23 mouse cellular contexts compared by ENCODE assay signal in the genomic region with DNA sequence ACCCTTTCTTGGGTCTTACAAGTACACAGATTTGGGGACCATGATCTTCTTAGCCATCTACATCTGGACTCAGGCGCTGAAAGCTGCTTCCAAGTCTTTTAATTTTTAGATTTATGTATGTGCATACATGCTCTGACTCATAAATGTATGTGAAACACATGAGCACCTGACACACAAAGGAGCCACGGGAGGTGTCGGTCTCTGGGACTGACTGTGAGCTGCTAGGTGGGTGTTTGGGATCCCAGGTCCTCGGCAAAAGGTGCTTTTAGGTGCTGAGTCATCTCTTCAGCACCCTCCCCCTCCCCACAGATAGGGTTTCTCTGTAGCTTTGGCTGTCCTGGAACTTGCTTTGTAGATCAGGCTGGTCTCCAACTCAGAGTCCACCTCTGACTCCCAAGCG. TPM values are rescaled to one million over a fixed set of nuclear protein-coding genes. Genes with fewer than 3 reads are reported as not detected.
"Had no signal": no experiment of that assay in that cellular context is flagged by ENCODE, and none has a peak within 500 bp of the region (broad histone marks: within the 10 kb centered on the region; RNA-seq: fewer than 3 reads in every experiment).

No protein-coding gene starts in this region.

- H3K27me3 ChIP-seq: lung, embryonic 15.5 days; neural tube, embryonic 13.5 days; stomach, embryonic 15.5 days had no signal

- H3K9me3 ChIP-seq: limb, embryonic 10.5 days; liver, embryonic 12.5 days; liver, embryonic 15.5 days; lung, embryonic 15.5 days; neural tube, embryonic 13.5 days; stomach, embryonic 15.5 days had no signal

- H3K4me1 ChIP-seq: lung, embryonic 15.5 days; neural tube, embryonic 13.5 days had no signal

- H3K4me2 ChIP-seq: liver, embryonic 12.5 days; liver, embryonic 15.5 days; lung, embryonic 15.5 days; midbrain, embryonic 11.5 days; neural tube, embryonic 13.5 days; stomach, embryonic 15.5 days had no signal

- DNase-seq: kidney, adult 2 months; kidney, postnatal 36 days; liver; lung, adult 18-20 months; lung, postnatal 10 days; lung, postnatal 36 days; midbrain, embryonic 14.5 days; retina, postnatal 1 day; right cerebral cortex, postnatal 25 days; spleen, adult 18-20 months had no signal

- H3K27ac ChIP-seq: kidney, postnatal 0 days; limb, embryonic 13.5 days; liver, embryonic 12.5 days; lung, embryonic 15.5 days; neural tube, embryonic 13.5 days; stomach, embryonic 15.5 days had no signal

- H3K9ac ChIP-seq: limb, embryonic 13.5 days; liver, embryonic 12.5 days; liver, embryonic 15.5 days; lung, embryonic 15.5 days; neural tube, embryonic 13.5 days; stomach, embryonic 15.5 days had no signal

- H3K4me3 ChIP-seq: limb, embryonic 10.5 days; limb, embryonic 13.5 days; liver, embryonic 12.5 days; liver, embryonic 15.5 days; lung, embryonic 15.5 days; neural tube, embryonic 13.5 days; stomach, embryonic 15.5 days had no signal

RNA-seq across cellular contexts. Expression of a gene that starts 51.4 kb away (rescaled TPM):
- total RNA-seq: megakaryocyte-erythroid progenitor cell, adult 5-6 weeks; neutrophil, adult 5-6 weeks had no signal
- polyA plus RNA-seq: kidney, embryonic 14.5 days; liver, embryonic 12.5 days; liver, embryonic 15.5 days; thymus, postnatal 0 days had no signal

RNA-seq across cellular contexts. Expression of a gene that starts 51.8 kb away (rescaled TPM):
- total RNA-seq: megakaryocyte-erythroid progenitor cell, adult 5-6 weeks had no signal
- polyA plus RNA-seq: liver, embryonic 15.5 days had no signal
